Comparison of ENCODE assay signal across 10 mouse cellular contexts in the genomic region with DNA sequence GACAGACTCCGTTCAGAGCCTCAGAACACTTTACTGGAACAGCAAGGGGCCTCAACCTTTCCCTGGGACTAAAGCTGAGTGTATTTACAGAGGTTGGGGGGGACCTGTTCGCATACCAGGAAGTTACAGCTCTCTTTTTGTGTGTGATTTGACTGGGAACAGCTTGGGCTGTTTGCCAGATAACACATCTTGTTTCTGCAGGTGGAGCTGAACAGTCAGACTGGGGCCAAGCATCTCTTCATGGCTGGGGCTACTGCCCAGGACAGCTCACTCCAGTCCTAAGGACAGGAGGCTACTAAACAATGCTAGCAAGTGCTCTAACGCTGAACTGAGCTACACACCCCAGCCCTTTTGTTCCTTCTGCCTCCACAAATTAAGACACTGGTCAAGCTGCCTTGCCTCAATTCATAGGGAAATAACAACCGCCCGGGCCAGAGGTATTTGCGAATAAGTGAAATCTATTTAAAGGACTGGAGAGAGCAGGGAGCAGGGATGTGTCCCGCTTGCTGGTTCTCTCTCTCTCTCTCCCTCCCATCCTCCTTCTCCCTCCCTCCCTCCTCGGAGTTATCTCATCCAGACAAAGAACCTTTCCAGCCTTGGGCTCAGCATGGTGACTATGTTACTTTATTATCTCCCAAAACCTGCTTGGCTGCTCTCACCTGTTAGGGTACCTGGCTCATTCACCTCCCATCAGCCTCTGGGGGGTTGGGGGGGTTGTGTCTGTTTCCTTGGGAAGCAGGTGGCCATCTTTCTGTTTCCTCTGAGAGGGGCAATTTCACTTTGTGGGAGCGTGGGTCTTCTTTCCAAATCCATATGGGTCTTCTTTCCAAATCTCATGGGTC. TPM values are rescaled to one million over a fixed set of nuclear protein-coding genes. Genes with fewer than 3 reads are reported as not detected.
A peak's percentile ranks its signal among the peaks of the same experiment; 100 is the strongest.
DNase-seq lines count a peak whose midpoint lies in the region; ATAC-seq and TF ChIP-seq lines count a peak whose summit lies in the region.
"Had no signal": no experiment of that assay in that cellular context is flagged by ENCODE, and none has a peak within 500 bp of the region (broad histone marks: within the 10 kb centered on the region; RNA-seq: fewer than 3 reads in every experiment).

No protein-coding gene starts in this region.

- no peaks in the 10 kb centered on the region for H3K36me3 ChIP-seq in heart, embryonic 13.5 days
- H3K36me3 ChIP-seq in heart, adult 2 months (ENCODE audit: control insufficient read depth, insufficient read depth, low read length) = no peaks in the 10 kb centered on the region
- H3K36me3 ChIP-seq in CH12.LX (replicated peaks in 1 of 2; ENCODE audit: control insufficient read depth in 1 of 2, insufficient read depth in 1 of 2, low read length in 1 of 2) = no peaks in the 10 kb centered on the region

- ATAC-seq in heart, embryonic 13.5 days (ENCODE audit: extremely low read depth, insufficient number of reproducible peaks, low FRiP score, low TSS enrichment) = no peak
- ATAC-seq in monocyte, adult 5-6 weeks (replicated peaks; ENCODE audit: insufficient number of reproducible peaks, low FRiP score, low TSS enrichment, poor library complexity, severe bottlenecking) = no peak

- TF ChIP-seq POLR2A in heart, adult 2 months (IDR thresholded peaks at IDR 0.05; ENCODE audit: insufficient read depth, low read depth, low read length) = no peak
- TF ChIP-seq POLR2A in CH12.LX (IDR thresholded peaks at IDR 0.05; ENCODE audit: low read depth, low read length) = no peak
- no peak for TF ChIP-seq POLR2A in brain, embryonic 14.5 days (IDR thresholded peaks at IDR 0.05; ENCODE audit: borderline replicate concordance, extremely low read depth, insufficient read depth, insufficient read length, poor library complexity, severe bottlenecking)

- no peak for DNase-seq in heart, adult 2 months
- DNase-seq in CH12.LX (ENCODE audit: extremely low read depth) = no peak
- peak; percentile 37 for DNase-seq in brain, embryonic 14.5 days (ENCODE audit: low read depth)
- peak; percentile 30 for DNase-seq in lung, postnatal 14 days
- no peak for DNase-seq in adrenal gland, postnatal 36 days
- DNase-seq in ovary, postnatal 36 days (ENCODE audit: low spot score) = no peak
- DNase-seq: gastrocnemius, postnatal 10 days; kidney, adult 11 months had no signal

- no peak for TF ChIP-seq RAD21 in CH12.LX (IDR thresholded peaks at IDR 0.05; ENCODE audit: low read depth, low read length)

- in situ Hi-C loops in CH12.LX (cut with MboI; ENCODE audit: low pct_ligation_motif_present, low pct_unique_long_range_greater_than_20kb, low sequenced_read_pairs) = no loop called here

- no peak overlapping the region for H3K9ac ChIP-seq in heart, embryonic 13.5 days
- no peak overlapping the region for H3K9ac ChIP-seq in heart, adult 2 months (ENCODE audit: low read depth, low read length)
- no peak overlapping the region for H3K9ac ChIP-seq in CH12.LX (ENCODE audit: insufficient read depth, low read depth)

- WGBS in heart, embryonic 13.5 days = 20% methylated on average over 9 of the region's 9 CpGs
- 35% methylated on average over 9 of the region's 9 CpGs for WGBS in heart, adult 2 months

- H3K4me3 ChIP-seq in heart, embryonic 13.5 days = no peak overlapping the region
- no peak overlapping the region for H3K4me3 ChIP-seq in heart, adult 2 months
- no peak overlapping the region for H3K4me3 ChIP-seq in CH12.LX (replicated peaks in 1 of 3; ENCODE audit: low read depth in 2 of 3, low read length in 2 of 3, poor library complexity in 1 of 3)

- peak overlapping the region; percentile 63 for H3K4me2 ChIP-seq in heart, embryonic 13.5 days
- H3K4me2 ChIP-seq in CH12.LX (ENCODE audit: insufficient read depth, low read depth, poor library complexity, severe bottlenecking) = no peak overlapping the region

- H3K27me3 ChIP-seq in heart, embryonic 13.5 days (replicated peaks) = no peaks in the 10 kb centered on the region; the same call in 1 of the 2 replicates
- H3K27me3 ChIP-seq in heart, adult 2 months (ENCODE audit: control insufficient read depth, insufficient read depth, low read length) = no peaks in the 10 kb centered on the region
- peaks cover 10% of the 10 kb centered on the region for H3K27me3 ChIP-seq in CH12.LX (replicated peaks)

- H3K4me1 ChIP-seq in heart, embryonic 13.5 days = peaks cover 23% of the 10 kb centered on the region
- peaks cover 6% of the 10 kb centered on the region for H3K4me1 ChIP-seq in heart, adult 2 months (ENCODE audit: control insufficient read depth, insufficient read depth, low read length)
- peaks cover 7 to 23% of the 10 kb centered on the region in 2 experiments for H3K4me1 ChIP-seq in CH12.LX (ENCODE audit: control insufficient read depth in 1 of 2, insufficient read depth in 2 of 2)

- no peak for TF ChIP-seq EP300 in heart, adult 2 months (IDR thresholded peaks at IDR 0.05; ENCODE audit: insufficient read depth, low read depth, low read length)
- TF ChIP-seq EP300 in CH12.LX (IDR thresholded peaks at IDR 0.05; ENCODE audit: low read length) = no peak

- no peaks in the 10 kb centered on the region for H3K79me2 ChIP-seq in heart, adult 2 months (replicated peaks; ENCODE audit: control insufficient read depth, insufficient read depth, low read length)
- H3K79me2 ChIP-seq in CH12.LX (replicated peaks; ENCODE audit: control insufficient read depth, extremely low read depth, insufficient read depth, poor library complexity, severe bottlenecking) = no peaks in the 10 kb centered on the region

- dilution Hi-C loops in CH12.LX (cut with MboI; ENCODE audit: extremely low pct_ligation_motif_present, extremely low pct_unique_long_range_greater_than_20kb, low sequenced_read_pairs) = no loop called here

- no peaks in the 10 kb centered on the region for H3K9me3 ChIP-seq in heart, embryonic 13.5 days
- H3K9me3 ChIP-seq in CH12.LX (replicated peaks; ENCODE audit: low read length) = no peaks in the 10 kb centered on the region

- H3K27ac ChIP-seq in heart, embryonic 13.5 days (replicated peaks) = no peak overlapping the region
- H3K27ac ChIP-seq in heart, adult 2 months = no peak overlapping the region
- H3K27ac ChIP-seq in CH12.LX (ENCODE audit: insufficient read depth, low read depth) = no peak overlapping the region

- intact Hi-C loops in heart, adult 2 months (cut with DNase I) = loop anchor here (5.0 kb wide), 1 partner anchor 72 kb away; a partner anchor contains a TSS

- TF ChIP-seq CTCF in heart, adult 2 months (IDR thresholded peaks at IDR 0.05) = no peak
- TF ChIP-seq CTCF in CH12.LX (conservative IDR thresholded peaks at IDR 0.05 in 1 of 2, IDR thresholded peaks at IDR 0.05 in 1 of 2; ENCODE audit: low read depth in 2 of 2, low read length in 2 of 2) = no peak
- no peak for TF ChIP-seq CTCF in brain, embryonic 14.5 days (IDR thresholded peaks at IDR 0.05; ENCODE audit: borderline replicate concordance, extremely low read depth, insufficient read depth, insufficient read length)

TF ChIP-seq in CH12.LX, 34 proteins besides CTCF, POLR2A, EP300 and RAD21:
- TF ChIP-seq ELF1 (IDR thresholded peaks at IDR 0.05; ENCODE audit: low read depth, low read length) = peak; percentile 27; the same call in 1 of the 2 replicates
- no peak for TF ChIP-seq NRF1 (IDR thresholded peaks at IDR 0.05; ENCODE audit: low read depth, low read length)
- no peak for TF ChIP-seq SMC3 (IDR thresholded peaks at IDR 0.05; ENCODE audit: low read depth, low read length)

RNA-seq across cellular contexts. Expression of a gene that starts 4.1 kb away (rescaled TPM):
- 7.6 and 8.1 TPM in 2 replicates for polyA plus RNA-seq in heart, embryonic 13.5 days (2015; fragmentation: Nextera tagmentation; extraction: Ambion mirVana)
- 1 to 10 TPM; 7.0 to 8.9 TPM for total RNA-seq in heart, adult 2 months (2021)
- polyA plus RNA-seq in heart, adult 2 months (2012; rRNA removed) = 7.4 and 8.8 TPM in 2 replicates
- total RNA-seq in CH12.LX (2012; rRNA removed) (3.1 and 4.7 TPM in 2 replicates), CH12.LX (2014; rRNA removed) (2.1 and 2.4 TPM in 2 replicates)
- 3.5 and 3.9 TPM in 2 replicates for polyA plus RNA-seq in CH12.LX (2012; ENCODE audit: insufficient read length, low read depth)
- 2.5 and 2.6 TPM in 2 replicates for polyA plus RNA-seq in brain, embryonic 14.5 days (2012; rRNA removed)
- total RNA-seq in adrenal gland, postnatal 36 days (2021) = 10 to 100 TPM; 16.3 to 23.0 TPM
- 4.9 to 5.5 TPM (median 5.2 TPM) in 3 replicates for total RNA-seq in monocyte, adult 5-6 weeks (2017)

RNA-seq across cellular contexts. Expression of a gene that starts 27.4 kb away (rescaled TPM):
- 576 and 649 TPM in 2 replicates for polyA plus RNA-seq in heart, embryonic 13.5 days (2015; fragmentation: Nextera tagmentation; extraction: Ambion mirVana)
- total RNA-seq in heart, adult 2 months (2021) = 100 to 1,000 TPM; 412 to 465 TPM
- polyA plus RNA-seq in heart, adult 2 months (2012; rRNA removed) = 402 and 552 TPM in 2 replicates
- total RNA-seq in CH12.LX (2012; rRNA removed) = 584 and 585 TPM in 2 replicates
- total RNA-seq in CH12.LX (2014; rRNA removed) = 677 and 710 TPM in 2 replicates
- 393 and 456 TPM in 2 replicates for polyA plus RNA-seq in CH12.LX (2012; ENCODE audit: insufficient read length, low read depth)
- polyA plus RNA-seq in brain, embryonic 14.5 days (2012; rRNA removed) = 896 and 1,192 TPM in 2 replicates
- total RNA-seq in adrenal gland, postnatal 36 days (2021) = 1,000 to 10,000 TPM; 1,300 to 1,490 TPM
- total RNA-seq in monocyte, adult 5-6 weeks (2017) = 23.5 to 34.1 TPM (median 27.5 TPM) in 3 replicates

RNA-seq across cellular contexts. Expression of a gene that starts 42.3 kb away (rescaled TPM):
- polyA plus RNA-seq in heart, embryonic 13.5 days (2015; fragmentation: Nextera tagmentation; extraction: Ambion mirVana) = 74.2 and 79.3 TPM in 2 replicates
- total RNA-seq in heart, adult 2 months (2021) = 100 to 1,000 TPM in 1 of 2 experiments, 10 to 100 TPM in 1; 91.4 to 101 TPM
- polyA plus RNA-seq in heart, adult 2 months (2012; rRNA removed) = 130 and 197 TPM in 2 replicates
- total RNA-seq in CH12.LX (2012; rRNA removed) (41.7 and 43.6 TPM in 2 replicates), CH12.LX (2014; rRNA removed) (30.6 and 36.1 TPM in 2 replicates)
- polyA plus RNA-seq in CH12.LX (2012; ENCODE audit: insufficient read length, low read depth) = 34.8 and 44.2 TPM in 2 replicates
- polyA plus RNA-seq in brain, embryonic 14.5 days (2012; rRNA removed) = 225 and 256 TPM in 2 replicates
- 100 to 1,000 TPM; 134 to 135 TPM for total RNA-seq in adrenal gland, postnatal 36 days (2021)
- total RNA-seq in monocyte, adult 5-6 weeks (2017) = 35.9 to 42.1 TPM (median 41.8 TPM) in 3 replicates

Comparison
In these comparisons a context has a peak if more than half of its experiments do, and no peak if none do; other contexts are left out.
1. DNase-seq: peak in brain, embryonic 14.5 days (single experiment) and lung, postnatal 14 days (single experiment); none in heart, adult 2 months (0 of 2), CH12.LX (single experiment), adrenal gland, postnatal 36 days (0 of 2) and ovary, postnatal 36 days (single experiment).
2. RNA of a gene that starts 27.4 kb away (total RNA-seq): 1,300 to 1,490 TPM in adrenal gland, postnatal 36 days, 584 to 710 TPM in CH12.LX and 412 to 465 TPM in heart, adult 2 months; 23.5 to 34.1 TPM in monocyte, adult 5-6 weeks; every median in the first group is over 10 times any median in the second.